Mouse (Mus musculus) hindbrain, embryonic 16.5 days (tissue): ENCODE data around the gene Lnx2. TPM values are rescaled to one million over a fixed set of nuclear protein-coding genes. Genes with fewer than 3 reads are reported as not detected.

Experiments used
- ATAC-seq: fragments of 200-750 bp; cut with Nextera tagmentation; 2 replicates; pipeline ENCODE4 v1.8.0; 2017; ENCODE audit warnings: moderate TSS enrichment, moderate library complexity
- H3K27ac ChIP-seq: fragments of 300-500 bp; sonication (generic); 2 replicates; pipeline ENCODE4 v1.5.1; 2014; ENCODE audit warnings: low read depth, mild to moderate bottlenecking, control low read depth, low read length, moderate library complexity
- H3K27me3 ChIP-seq: fragments of 300-500 bp; sonication (generic); replicated peaks from 2 replicates; pipeline ENCODE4 v1.6.1; 2014; ENCODE audit warnings: low read length; ENCODE audit not compliant: control insufficient read depth, insufficient read depth
- H3K36me3 ChIP-seq: fragments of 300-500 bp; sonication (generic); 2 replicates; pipeline ENCODE4 v1.6.1; 2014; ENCODE audit warnings: mild to moderate bottlenecking, low read length, moderate library complexity, mixed read lengths; ENCODE audit not compliant: control insufficient read depth, insufficient read depth
- H3K4me1 ChIP-seq: fragments of 300-500 bp; sonication (generic); 2 replicates; pipeline ENCODE4 v1.6.1; 2014; ENCODE audit warnings: low read depth, low read length; ENCODE audit not compliant: control insufficient read depth, insufficient read depth
- H3K4me2 ChIP-seq: fragments of 300-500 bp; sonication (generic); 2 replicates; pipeline ENCODE4 v1.6.1; 2014; ENCODE audit warnings: mild to moderate bottlenecking, low read length, control low read depth, moderate library complexity
- H3K4me3 ChIP-seq: fragments of 300-500 bp; sonication (generic); 2 replicates; pipeline ENCODE4 v1.5.1; 2014; ENCODE audit warnings: mild to moderate bottlenecking, low read length, control low read depth, moderate library complexity
- H3K9ac ChIP-seq: fragments of 300-500 bp; sonication (generic); 2 replicates; pipeline ENCODE4 v1.6.1; 2014; ENCODE audit warnings: low read depth, mild to moderate bottlenecking, control low read depth, low read length, moderate library complexity
- H3K9me3 ChIP-seq: fragments of 300-500 bp; sonication (generic); 2 replicates; pipeline ENCODE4 v1.6.1; 2014; ENCODE audit warnings: mild to moderate bottlenecking, low read length, moderate library complexity; ENCODE audit not compliant: control insufficient read depth
- WGBS: fragments of 180-500 bp; shearing (Covaris S2); extraction: QIAGEN DNeasy Blood & Tissue Kit; methylation state at CpG from one replicate; pipeline ENCODE4 v1.1.7; 2014; 5-methylcytosine and 5-hydroxymethylcytosine counted together
- polyA plus RNA-seq: library from polyadenylated mRNA; unstranded; fragments of >200 nt; fragmentation: Nextera tagmentation; extraction: Ambion mirVana; gene quantifications from 2 replicates; pipeline ENCODE4 v1.2.1, GENCODE M21; 2015

Lnx2 gene
- polyA plus RNA-seq, 1 experiment from 2014 or later, result 4.5 TPM

GRCm38 (mm10) chr5:147055572-147056245 lies 20.7 kb downstream of the Lnx2 start:
- H3K9ac ChIP-seq, result no peak overlapping the region
- 89% methylated on average over 6 of the region's 6 CpGs for WGBS

DNA sequence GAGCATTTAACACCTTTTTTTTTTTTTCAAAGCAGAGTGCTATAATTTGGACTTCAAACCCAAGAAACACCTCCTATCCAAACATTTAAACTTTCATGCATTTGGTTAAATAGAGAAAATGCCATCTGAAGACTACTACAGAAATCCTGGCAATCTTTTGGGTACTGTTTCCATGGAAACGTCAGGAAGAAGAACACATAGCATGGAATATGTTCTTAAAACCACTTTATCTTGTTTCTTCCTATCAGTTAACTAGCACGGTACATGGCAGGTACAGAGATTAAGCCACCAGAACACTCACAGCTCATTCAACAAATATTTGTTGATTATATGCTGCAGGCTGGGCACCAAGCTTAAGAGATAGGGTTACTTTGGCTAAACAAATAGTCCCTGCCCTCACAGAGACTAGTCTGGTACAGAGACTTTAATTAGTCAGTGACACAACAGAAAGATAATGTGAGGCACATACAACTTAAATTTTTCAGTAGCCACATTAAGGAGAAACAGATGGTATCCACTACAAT lies 21.6 kb downstream of the Lnx2 start:
- 74% methylated on average over 2 of the region's 2 CpGs for WGBS
- Histone ChIP-seq H3K9ac (no peak overlapping the region), H3K36me3 (no peaks in the 10 kb centered on the region), H3K4me3 (no peak overlapping the region), H3K27me3 (no peaks in the 10 kb centered on the region), H3K4me2 (no peak overlapping the region), H3K27ac (no peak overlapping the region), H3K9me3 (no peaks in the 10 kb centered on the region), H3K4me1 (peaks cover 6% of the 10 kb centered on the region; the same call in 1 of the 2 replicates)
- no peak for ATAC-seq

More at GRCm38 (mm10) chr5:147055572-147056245, 20.7 kb downstream of the Lnx2 start:
- no peak for ATAC-seq
- Histone ChIP-seq H3K4me1 (peaks cover 6% of the 10 kb centered on the region; the same call in 1 of the 2 replicates), H3K27me3 (no peaks in the 10 kb centered on the region), H3K36me3 (no peaks in the 10 kb centered on the region), H3K4me3 (no peak overlapping the region), H3K27ac (no peak overlapping the region), H3K4me2 (no peak overlapping the region), H3K9me3 (no peaks in the 10 kb centered on the region)

- Histone ChIP-seq H3K27me3 (no peaks in the 10 kb centered on the region), H3K9ac (no peak overlapping the region), H3K27ac (no peak overlapping the region), H3K9me3 (no peaks in the 10 kb centered on the region), H3K4me3 (no peak overlapping the region), H3K4me2 (no peak overlapping the region), H3K36me3 (no peaks in the 10 kb centered on the region), H3K4me1 (peaks cover 6% of the 10 kb centered on the region; the same call in 1 of the 2 replicates)
- WGBS, result 87% methylated on average over 6 of the region's 6 CpGs
- no peak for ATAC-seq
Measured at GRCm38 (mm10) chr5:147054328-147054727, 22.1 kb downstream of the Lnx2 start.

DNA sequence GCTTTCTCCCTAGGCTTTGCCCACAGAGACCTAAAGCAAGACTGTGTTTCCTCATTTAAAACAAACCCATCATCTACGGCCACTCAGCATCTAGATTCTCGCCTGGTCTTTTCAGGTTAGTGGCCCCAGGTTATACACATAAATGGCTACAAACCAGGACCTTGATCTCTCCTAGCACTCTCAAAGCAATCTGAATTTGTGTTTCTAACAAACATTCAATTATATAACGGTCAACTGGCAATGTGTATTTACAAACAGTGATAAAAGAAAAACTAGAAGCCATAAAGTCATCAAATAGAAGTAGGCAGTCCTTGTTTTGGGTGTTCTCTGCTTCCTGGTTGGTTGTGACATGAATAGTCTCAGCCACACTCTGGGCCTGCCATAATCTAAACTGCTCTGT lies 22.9 kb downstream of the Lnx2 start:
- Histone ChIP-seq H3K4me3 (no peak overlapping the region), H3K4me1 (peaks cover 6% of the 10 kb centered on the region; the same call in 1 of the 2 replicates), H3K36me3 (no peaks in the 10 kb centered on the region), H3K27me3 (no peaks in the 10 kb centered on the region), H3K4me2 (no peak overlapping the region), H3K9me3 (no peaks in the 10 kb centered on the region), H3K27ac (no peak overlapping the region), H3K9ac (no peak overlapping the region)
- 98% methylated on average over 3 of the region's 3 CpGs for WGBS
- no peak for ATAC-seq

DNA sequence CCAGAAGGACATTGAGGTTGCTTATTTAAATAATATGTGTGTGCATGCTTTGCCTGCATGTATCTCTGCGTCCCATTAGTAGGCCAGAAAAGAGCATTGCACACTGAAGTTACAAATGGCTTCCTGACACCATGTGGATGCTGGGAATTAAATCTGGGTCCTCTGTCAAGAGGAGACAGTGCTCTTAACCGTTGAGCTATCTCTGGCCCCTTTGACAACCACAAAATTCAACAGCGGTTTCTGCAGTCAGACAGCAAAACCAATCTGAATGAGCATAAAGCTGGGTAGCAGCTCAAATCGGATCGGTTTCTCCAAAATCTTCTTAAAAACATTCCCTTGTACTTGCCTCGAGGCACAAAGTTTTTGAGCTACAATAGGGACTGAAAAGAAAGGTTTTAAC lies 23.3 kb downstream of the Lnx2 start:
- no peaks in the 10 kb centered on the region for H3K9me3 ChIP-seq
- WGBS, result 87% methylated on average over 6 of the region's 6 CpGs
- ATAC-seq, result no peak
- H3K4me1 ChIP-seq, result peaks cover 6% of the 10 kb centered on the region; the same call in 1 of the 2 replicates
- no peaks in the 10 kb centered on the region for H3K36me3 ChIP-seq
- H3K27me3 ChIP-seq, result no peaks in the 10 kb centered on the region
- no peak overlapping the region for H3K4me3 ChIP-seq
- H3K27ac ChIP-seq, result no peak overlapping the region
- H3K4me2 ChIP-seq, result no peak overlapping the region
- H3K9ac ChIP-seq, result no peak overlapping the region

- H3K9me3 ChIP-seq, result no peaks in the 10 kb centered on the region
- peaks cover 6% of the 10 kb centered on the region; the same call in 1 of the 2 replicates for H3K4me1 ChIP-seq
- no peak overlapping the region for H3K27ac ChIP-seq
- WGBS, result 69% methylated on average over 4 of the region's 4 CpGs
- peak; percentile 52; the same call in 1 of the 2 replicates for ATAC-seq
- no peak overlapping the region for H3K4me2 ChIP-seq
- no peaks in the 10 kb centered on the region for H3K27me3 ChIP-seq
- no peak overlapping the region for H3K9ac ChIP-seq
- H3K36me3 ChIP-seq, result no peaks in the 10 kb centered on the region
- H3K4me3 ChIP-seq, result no peak overlapping the region
Measured at GRCm38 (mm10) chr5:147052309-147052558, 24.2 kb downstream of the Lnx2 start.

GRCm38 (mm10) chr5:147051500-147052308 lies 24.7 kb downstream of the Lnx2 start:
- 54% methylated on average over 29 of the region's 29 CpGs for WGBS

DNA sequence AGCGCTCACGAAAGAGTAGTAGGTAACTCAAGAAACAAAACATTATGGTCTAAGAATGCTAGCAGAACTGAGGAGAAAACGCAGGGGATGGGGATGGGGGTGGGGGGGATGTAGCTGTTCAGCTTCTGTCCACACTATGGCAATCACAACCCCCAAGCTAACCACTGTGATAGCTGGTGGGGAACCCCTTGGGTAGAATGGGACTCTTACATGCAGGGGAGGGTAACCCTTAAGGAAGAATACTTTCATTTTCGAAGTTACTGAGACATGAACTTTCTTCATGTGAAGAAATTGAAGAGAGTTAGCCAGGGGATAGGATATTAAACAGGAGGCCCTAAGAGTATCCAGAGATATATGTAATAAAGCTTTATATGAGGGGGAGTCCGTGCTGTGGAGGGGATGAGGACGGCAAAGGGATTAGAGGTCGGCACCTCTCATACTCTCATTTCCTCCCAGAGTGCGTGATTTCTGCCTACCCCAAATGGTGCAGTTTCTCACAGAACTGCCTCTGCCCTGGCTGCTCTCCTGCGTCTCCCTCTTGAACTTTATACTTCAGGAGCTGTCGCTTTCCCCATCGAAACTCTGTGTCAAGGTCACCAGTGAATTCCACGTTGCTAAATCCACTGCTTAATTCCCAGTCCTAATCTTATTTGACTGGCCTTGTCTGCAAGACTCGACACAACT lies 25.4 kb downstream of the Lnx2 start:
- no peak overlapping the region for H3K4me3 ChIP-seq
- H3K9ac ChIP-seq, result no peak overlapping the region
- H3K27me3 ChIP-seq, result no peaks in the 10 kb centered on the region
- H3K4me1 ChIP-seq, result peaks cover 6% of the 10 kb centered on the region
- no peak overlapping the region for H3K27ac ChIP-seq
- no peaks in the 10 kb centered on the region for H3K9me3 ChIP-seq
- ATAC-seq, result no peak
- no peaks in the 10 kb centered on the region for H3K36me3 ChIP-seq
- no peak overlapping the region; the same call in 1 of the 2 replicates for H3K4me2 ChIP-seq
- WGBS, result 75% methylated on average over 13 of the region's 13 CpGs

More at GRCm38 (mm10) chr5:147051500-147052308, 24.7 kb downstream of the Lnx2 start:
- Histone ChIP-seq H3K4me2 (peak overlapping the region; percentile 5), H3K9ac (no peak overlapping the region), H3K4me1 (peaks cover 6% of the 10 kb centered on the region; the same call in 1 of the 2 replicates), H3K27ac (no peak overlapping the region), H3K27me3 (no peaks in the 10 kb centered on the region), H3K36me3 (no peaks in the 10 kb centered on the region), H3K9me3 (no peaks in the 10 kb centered on the region), H3K4me3 (no peak overlapping the region)
- ATAC-seq, result no peak
